Mouse (Mus musculus) CD4-positive naive resting alpha-beta T cell, adult 57 days (primary cell): ENCODE results near the gene Krtap11-1. TPM values are rescaled to one million over a fixed set of nuclear protein-coding genes. Genes with fewer than 3 reads are reported as not detected.

Experiments used
- total RNA-seq: library from RNA; stranded (reverse); gene quantifications from one replicate; pipeline ENCODE4 v1.2.4, GENCODE M21; 2023

The Krtap11-1 gene
- total RNA-seq: not detected

GRCm38 (mm10) chr16:89571083-89571482, at the start of gene Krtap11-1:
Gene Krtap11-1 (minus strand): TSS chr16:89571183.

Other genes starting within 250 kb of the Krtap11-1 start
- gene Krtap21-1, start 167.3 kb downstream of the Krtap11-1 start, total RNA-seq: not detected
- not detected for gene Krtap6-2, start 151.1 kb downstream of the Krtap11-1 start, total RNA-seq
- not detected for gene Krtap8-1, start 83.2 kb downstream of the Krtap11-1 start, total RNA-seq
- not detected for gene Krtap7-1, start 62.9 kb downstream of the Krtap11-1 start, total RNA-seq